In genomic region chr4:142392924-142393323, GRCm38 (mm10) we compare ENCODE assay signal across 9 mouse cellular contexts.
DNase-seq lines count a peak whose midpoint lies in the region; ATAC-seq and TF ChIP-seq lines count a peak whose summit lies in the region.
"Had no signal": no experiment of that assay in that cellular context is flagged by ENCODE, and none has a peak within 500 bp of the region (broad histone marks: within the 10 kb centered on the region; RNA-seq: fewer than 3 reads in every experiment).

No protein-coding gene starts in this region.

- H3K27me3 ChIP-seq in forebrain, embryonic 10.5 days (ENCODE audit: poor library complexity, severe bottlenecking): no peaks in the 10 kb centered on the region
- no peaks in the 10 kb centered on the region for H3K27me3 ChIP-seq in forebrain, embryonic 13.5 days

- H3K4me3 ChIP-seq in forebrain, embryonic 10.5 days: no peak overlapping the region
- no peak overlapping the region for H3K4me3 ChIP-seq in forebrain, embryonic 13.5 days
- no peak overlapping the region for H3K4me3 ChIP-seq in embryonic fibroblast, embryonic 13.5 days (ENCODE audit: insufficient read depth, low read length)
- H3K4me3 ChIP-seq in layer of hippocampus, adult 2 months: no peak overlapping the region

- no peak overlapping the region for H3K9ac ChIP-seq in forebrain, embryonic 13.5 days

- TF ChIP-seq POLR2A in embryonic fibroblast, embryonic 13.5 days (IDR thresholded peaks at IDR 0.05; ENCODE audit: low read depth, low read length): no peak

- WGBS in forebrain, embryonic 10.5 days: 53% methylated on average over 2 of the region's 2 CpGs
- WGBS in forebrain, embryonic 13.5 days: 50% methylated on average over 2 of the region's 2 CpGs

- no peak; the same call in 1 of the 2 replicates for ATAC-seq in forebrain, embryonic 13.5 days
- ATAC-seq in megakaryocyte progenitor cell, adult 5-6 weeks (replicated peaks; ENCODE audit: poor library complexity): peak; percentile 52; the same call in 1 of the 2 replicates

- 0 out of 2 replicates have a peak, but pooled peaks cover 10% of the 10 kb centered on the region for H3K4me1 ChIP-seq in forebrain, embryonic 10.5 days
- H3K4me1 ChIP-seq in forebrain, embryonic 13.5 days: peaks cover 18% of the 10 kb centered on the region
- no peaks in the 10 kb centered on the region for H3K4me1 ChIP-seq in embryonic fibroblast, embryonic 13.5 days (ENCODE audit: control insufficient read depth, insufficient read depth, low read length)

- DNase-seq in forebrain, embryonic 10.5 days (ENCODE audit: extremely low spot score, low spot score): peak; percentile 36
- DNase-seq in ovary, postnatal 36 days (ENCODE audit: low spot score): peak; percentile 10
- DNase-seq in ovary, adult 18-20 months (ENCODE audit: low spot score): no peak
- DNase-seq in layer of hippocampus, adult 2 months (ENCODE audit: low spot score in 2 of 2): peak; percentile 56 to 66
- DNase-seq in spleen, adult 12 weeks (ENCODE audit: low spot score): no peak

- peaks cover 5% of the 10 kb centered on the region; the same call in 1 of the 2 replicates for H3K36me3 ChIP-seq in forebrain, embryonic 10.5 days (replicated peaks)
- peaks cover 7% of the 10 kb centered on the region for H3K36me3 ChIP-seq in forebrain, embryonic 13.5 days (ENCODE audit: poor library complexity, severe bottlenecking)

- H3K4me2 ChIP-seq in forebrain, embryonic 13.5 days: no peak overlapping the region

- no peak overlapping the region for H3K27ac ChIP-seq in forebrain, embryonic 10.5 days
- H3K27ac ChIP-seq in forebrain, embryonic 13.5 days: no peak overlapping the region
- no peak overlapping the region for H3K27ac ChIP-seq in embryonic fibroblast, embryonic 13.5 days (ENCODE audit: insufficient read depth, low read length)
- H3K27ac ChIP-seq in layer of hippocampus, adult 2 months: no peak overlapping the region
- H3K27ac ChIP-seq: macrophage had no signal

- peaks cover 4% of the 10 kb centered on the region; the same call in 1 of the 2 replicates for H3K9me3 ChIP-seq in forebrain, embryonic 10.5 days
- peaks cover 7% of the 10 kb centered on the region; the same call in 1 of the 2 replicates for H3K9me3 ChIP-seq in forebrain, embryonic 13.5 days (replicated peaks)

- TF ChIP-seq CTCF in embryonic fibroblast, embryonic 13.5 days (IDR thresholded peaks at IDR 0.05; ENCODE audit: borderline replicate concordance, insufficient read depth, low read length): 0 out of 2 replicates have a peak, but pooled peaks have one; percentile 26
- TF ChIP-seq CTCF in layer of hippocampus, adult 2 months (conservative IDR thresholded peaks at IDR 0.05): peak; percentile 94

Comparison
In these comparisons a context has a peak if more than half of its experiments do, and no peak if none do; other contexts are left out.
1. DNase-seq: peak in forebrain, embryonic 10.5 days (single experiment), ovary, postnatal 36 days (single experiment) and layer of hippocampus, adult 2 months (2 of 2); none in ovary, adult 18-20 months (single experiment) and spleen, adult 12 weeks (single experiment).